Mouse (Mus musculus): ENCODE results near the gene Synj2. TPM values are rescaled to one million over a fixed set of nuclear protein-coding genes. Genes with fewer than 3 reads are reported as not detected.

Gene Synj2
- polyA plus RNA-seq, 1 experiment = 1.6 TPM

- Histone ChIP-seq H3K27me3 (ENCODE audit: control insufficient read depth, insufficient read depth, low read length) (no peaks in the 10 kb centered on the region), H3K27ac (ENCODE audit: insufficient read depth, low read length) (no peak overlapping the region), H3K4me3 (ENCODE audit: extremely low read depth, insufficient read depth, insufficient read length) (no peak overlapping the region), H3K4me1 (ENCODE audit: control insufficient read depth, insufficient read depth, insufficient read length) (no peaks in the 10 kb centered on the region), H3K36me3 (ENCODE audit: control insufficient read depth, insufficient read depth, low read length) (0 out of 2 replicates have a peak, but pooled peaks cover 2% of the 10 kb centered on the region)
- TF ChIP-seq POLR2A (IDR thresholded peaks at IDR 0.05; ENCODE audit: low read depth, low read length) (no peak), CTCF (IDR thresholded peaks at IDR 0.05; ENCODE audit: extremely low read depth, insufficient read depth, insufficient read length, insufficient replicate concordance) (no peak)
- WGBS = 90% methylated on average over 7 of the region's 7 CpGs
- DNase-seq (ENCODE audit: low read depth in 1 of 2, low spot score in 2 of 2) = no peak
Measured at GRCm38 (mm10) chr17:6073405-6073804, 132.3 kb downstream of the Synj2 start.

- DNase-seq (ENCODE audit: low read depth in 1 of 2, low spot score in 2 of 2) = peak; percentile 92 to 98
- H3K4me1 ChIP-seq (ENCODE audit: control insufficient read depth, insufficient read depth, insufficient read length) = no peaks in the 10 kb centered on the region; the same call in 1 of the 2 replicates
- under 1% methylated on average over 70 of the region's 70 CpGs for WGBS
- peak within 1 kb of the TSS; percentile 93 for H3K4me3 ChIP-seq (ENCODE audit: extremely low read depth, insufficient read depth, insufficient read length)
- TF ChIP-seq CTCF (IDR thresholded peaks at IDR 0.05; ENCODE audit: extremely low read depth, insufficient read depth, insufficient read length, insufficient replicate concordance) (no peak), POLR2A (IDR thresholded peaks at IDR 0.05; ENCODE audit: low read depth, low read length) (peak; percentile 46)
- no peaks in the 10 kb centered on the region for H3K27me3 ChIP-seq (ENCODE audit: control insufficient read depth, insufficient read depth, low read length)
- H3K36me3 ChIP-seq (ENCODE audit: control insufficient read depth, insufficient read depth, low read length) = peaks cover 2% of the 10 kb centered on the region
- peak within 1 kb of the TSS; percentile 89 for H3K27ac ChIP-seq (ENCODE audit: insufficient read depth, low read length)
Measured at GRCm38 (mm10) chr17:6079287-6080122, 138.4 kb downstream of the Synj2 start, which contains the start of the genes Serac1 and Gtf2h5. Gene Serac1, minus strand, starts transcription at chr17:6079741. Gene Gtf2h5, plus strand, starts transcription at chr17:6079786.

GRCm38 (mm10) chr17:6083323-6083890 is 142.3 kb downstream of the Synj2 start:
- Histone ChIP-seq H3K4me1 (ENCODE audit: control insufficient read depth, insufficient read depth, insufficient read length) (no peaks in the 10 kb centered on the region; the same call in 1 of the 2 replicates), H3K27me3 (ENCODE audit: control insufficient read depth, insufficient read depth, low read length) (no peaks in the 10 kb centered on the region), H3K36me3 (ENCODE audit: control insufficient read depth, insufficient read depth, low read length) (peaks cover 14% of the 10 kb centered on the region), H3K27ac (ENCODE audit: insufficient read depth, low read length) (no peak overlapping the region), H3K4me3 (ENCODE audit: extremely low read depth, insufficient read depth, insufficient read length) (no peak overlapping the region)
- 90% methylated on average over 5 of the region's 5 CpGs for WGBS
- TF ChIP-seq POLR2A (IDR thresholded peaks at IDR 0.05; ENCODE audit: low read depth, low read length) (no peak), CTCF (IDR thresholded peaks at IDR 0.05; ENCODE audit: extremely low read depth, insufficient read depth, insufficient read length, insufficient replicate concordance) (no peak)
- no peak for DNase-seq (ENCODE audit: low read depth in 1 of 2, low spot score in 2 of 2)

GRCm38 (mm10) chr17:6091604-6092003 is 150.5 kb downstream of the Synj2 start:
- no peak for DNase-seq (ENCODE audit: low read depth in 1 of 2, low spot score in 2 of 2)
- Histone ChIP-seq H3K36me3 (ENCODE audit: control insufficient read depth, insufficient read depth, low read length) (peaks cover 3% of the 10 kb centered on the region; the same call in 1 of the 2 replicates), H3K27ac (ENCODE audit: insufficient read depth, low read length) (no peak overlapping the region), H3K27me3 (ENCODE audit: control insufficient read depth, insufficient read depth, low read length) (no peaks in the 10 kb centered on the region), H3K4me1 (ENCODE audit: control insufficient read depth, insufficient read depth, insufficient read length) (no peaks in the 10 kb centered on the region), H3K4me3 (ENCODE audit: extremely low read depth, insufficient read depth, insufficient read length) (no peak overlapping the region)
- no peak for TF ChIP-seq CTCF (IDR thresholded peaks at IDR 0.05; ENCODE audit: extremely low read depth, insufficient read depth, insufficient read length, insufficient replicate concordance)
- no peak for TF ChIP-seq POLR2A (IDR thresholded peaks at IDR 0.05; ENCODE audit: low read depth, low read length)
- WGBS = 84% methylated on average over 6 of the region's 6 CpGs

Other genes starting within 250 kb of the Synj2 start
- gene Snx9, start 100.0 kb upstream of the Synj2 start, polyA plus RNA-seq (2012; rRNA removed) = 22.1 and 26.6 TPM in 2 replicates
- gene Serac1, start 138.5 kb downstream of the Synj2 start, polyA plus RNA-seq (2012; rRNA removed) = 1.7 and 1.8 TPM in 2 replicates
- 5.4 and 7.1 TPM in 2 replicates for gene Gtf2h5, start 138.5 kb downstream of the Synj2 start, polyA plus RNA-seq (2012; rRNA removed)
- gene Tulp4, start 165.2 kb downstream of the Synj2 start, polyA plus RNA-seq (2012; rRNA removed) = 23.4 and 26.8 TPM in 2 replicates